Mouse (Mus musculus) spleen, postnatal 14 days (tissue): ENCODE data around the gene Dpp6.

ENCODE experiments used
- DNase-seq, 2 experiments: peaks; one replicate each; pipeline ENCODE4 v3.0.0; 2021 to 2022; ENCODE audit warnings: low spot score in 2 of 2

Dpp6 gene

GRCm38 (mm10) chr5:26969941-26970590, 153.1 kb downstream of the Dpp6 start:
- DNase-seq: no peak

DNA sequence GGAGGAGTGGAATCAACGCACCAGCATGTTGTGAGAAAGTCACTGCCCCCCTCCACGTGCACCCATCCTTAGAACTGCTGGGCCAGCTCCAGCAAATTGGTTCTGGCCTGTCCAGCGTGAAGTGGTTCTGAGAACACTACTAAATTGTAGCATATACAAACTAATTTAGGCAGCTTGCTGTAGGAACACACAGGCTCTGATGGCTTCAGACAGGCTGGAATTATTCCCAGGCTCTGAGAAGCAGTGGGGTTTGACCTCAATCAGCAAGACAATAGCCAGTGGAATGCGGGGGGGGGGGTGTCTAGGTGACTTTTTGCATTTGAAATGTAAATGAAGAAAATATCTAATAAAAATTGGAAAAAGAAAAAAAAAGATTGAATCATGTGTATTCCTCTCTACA, 156.2 kb downstream of the Dpp6 start:
- no peak for DNase-seq

GRCm38 (mm10) chr5:26979348-26979747, 162.3 kb downstream of the Dpp6 start:
- no peak for DNase-seq

- DNase-seq: no peak
These were observed 162.8 kb downstream of the Dpp6 start for GRCm38 (mm10) chr5:26979755-26980154.

DNA sequence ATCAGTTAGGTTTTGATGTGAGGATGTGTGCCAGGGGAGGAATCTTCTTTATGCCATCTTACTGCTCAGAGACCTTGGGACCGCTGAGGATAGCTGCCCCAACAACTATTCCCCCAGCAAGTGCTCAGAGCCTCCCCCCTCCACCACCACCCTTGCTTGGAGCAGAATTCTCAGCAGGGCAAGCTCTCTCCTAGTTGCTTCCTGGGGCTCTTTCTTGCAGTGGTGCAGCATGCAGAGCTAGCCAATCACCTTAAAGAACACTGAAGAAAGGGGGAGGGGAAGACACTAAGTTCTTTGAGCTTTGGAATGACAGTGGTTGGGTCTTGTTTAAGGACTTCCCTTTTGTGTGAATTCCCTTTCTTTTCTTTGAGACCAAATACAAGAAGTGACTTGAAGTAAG, 168.1 kb downstream of the Dpp6 start:
- DNase-seq: no peak

GRCm38 (mm10) chr5:26991587-26991986, 174.6 kb downstream of the Dpp6 start:
- DNase-seq: no peak

GRCm38 (mm10) chr5:27003537-27003936, 186.5 kb downstream of the Dpp6 start:
- DNase-seq: no peak

DNA sequence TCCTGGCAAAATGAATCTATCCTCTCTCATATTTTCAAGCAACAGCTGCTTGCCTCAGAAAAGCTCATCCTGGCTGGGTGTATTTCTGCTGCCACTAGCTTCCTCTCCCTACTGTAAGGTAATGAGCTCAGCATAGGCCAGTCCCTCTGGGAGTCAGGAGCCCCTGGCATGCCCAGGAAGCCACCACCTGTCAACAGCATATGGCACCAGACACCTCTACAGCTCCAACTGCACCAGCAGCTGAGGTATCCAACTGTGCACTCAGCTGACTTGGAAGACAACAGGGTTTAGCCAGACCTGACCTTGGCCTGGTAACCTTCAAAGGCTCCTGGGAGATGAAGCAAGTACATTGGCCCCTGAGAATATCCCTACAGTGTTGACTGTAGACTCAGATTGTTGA, 192.2 kb downstream of the Dpp6 start:
- no peak for DNase-seq

- DNase-seq: no peak
These were observed 193.6 kb downstream of the Dpp6 start for GRCm38 (mm10) chr5:27010582-27010981.

- no peak for DNase-seq
These were observed 201.4 kb downstream of the Dpp6 start for GRCm38 (mm10) chr5:27018314-27018956.

DNA sequence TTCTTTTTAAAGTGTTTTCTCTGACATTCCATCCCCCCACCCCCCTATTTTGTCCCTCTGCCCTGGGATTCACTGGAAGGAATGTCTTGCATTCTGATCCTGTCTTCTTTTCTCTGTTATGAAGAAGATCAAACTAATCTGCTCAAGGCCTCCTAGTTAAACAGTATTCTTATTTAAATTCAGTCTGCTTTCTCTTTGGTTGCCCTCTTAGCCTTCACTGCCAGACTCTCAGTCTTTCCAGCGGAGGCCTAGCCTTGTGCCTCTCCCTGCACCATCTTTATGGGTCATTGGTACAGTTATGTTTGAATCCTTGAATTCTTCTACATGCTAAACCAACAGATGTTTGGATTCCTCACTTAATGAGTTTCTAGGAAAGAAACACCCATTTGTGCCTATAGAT, 211.6 kb downstream of the Dpp6 start:
- DNase-seq: no peak

DNA sequence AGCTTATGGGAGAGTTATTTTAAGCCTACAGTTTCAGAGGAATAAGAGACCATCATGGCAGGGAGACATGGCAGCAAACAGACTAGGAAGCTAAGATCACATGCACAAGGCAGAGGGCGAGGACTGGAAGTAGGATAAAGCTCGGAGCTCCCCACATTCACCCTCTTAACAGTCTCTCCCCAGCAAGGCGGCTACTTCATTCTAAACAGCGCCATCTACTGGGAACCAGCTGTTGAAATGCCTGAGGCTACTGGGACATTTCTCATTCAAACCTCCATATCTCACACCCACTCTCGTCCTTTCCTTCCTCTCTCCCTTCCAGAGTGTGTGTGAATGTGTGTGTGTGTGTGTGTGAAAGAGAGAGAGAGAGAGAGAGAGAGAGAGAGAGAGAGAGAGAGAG, 212.8 kb downstream of the Dpp6 start:
- DNase-seq: no peak

GRCm38 (mm10) chr5:27034858-27035257, 217.9 kb downstream of the Dpp6 start:
- DNase-seq: no peak

DNA sequence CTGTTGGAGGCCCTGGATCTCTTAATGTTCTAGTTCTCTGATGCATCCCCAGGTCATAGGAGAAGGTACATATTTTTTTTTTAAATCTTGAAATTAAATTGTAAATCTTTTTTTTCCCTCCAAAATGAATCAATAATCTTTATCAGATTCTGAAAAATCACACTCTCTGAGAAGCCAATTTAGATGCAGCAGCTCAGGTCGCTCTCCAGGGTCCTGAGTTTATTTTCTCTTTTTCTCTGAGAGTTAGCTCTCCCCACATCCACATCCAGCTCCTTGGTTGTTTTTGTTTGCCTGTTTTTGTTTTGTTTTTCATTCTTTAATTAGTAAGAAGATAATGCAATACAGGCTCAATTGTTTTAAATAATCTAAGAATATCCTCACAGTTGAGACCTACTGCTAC, 218.3 kb downstream of the Dpp6 start:
- no peak for DNase-seq

DNA sequence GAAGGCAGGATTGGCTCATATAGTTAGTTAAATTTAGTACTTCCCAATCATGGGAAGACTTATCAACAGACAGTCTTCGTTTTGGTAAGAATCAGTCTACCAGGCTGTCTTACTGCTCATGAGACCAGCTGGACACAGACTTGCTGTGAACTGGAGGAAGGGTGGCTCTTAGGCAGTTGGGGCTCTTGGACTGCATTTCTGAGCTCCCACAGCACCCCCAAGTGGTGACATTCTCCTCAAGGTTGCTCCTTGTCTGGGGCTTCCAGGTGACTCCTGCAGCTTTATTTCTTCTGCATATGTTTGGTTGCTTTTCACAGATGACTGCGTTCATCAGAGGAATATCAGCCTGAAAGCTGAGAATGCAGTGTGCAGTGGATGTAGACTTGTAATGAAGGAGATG, 218.9 kb downstream of the Dpp6 start:
- DNase-seq: no peak

GRCm38 (mm10) chr5:27037796-27038195, 220.8 kb downstream of the Dpp6 start:
- DNase-seq: no peak

DNA sequence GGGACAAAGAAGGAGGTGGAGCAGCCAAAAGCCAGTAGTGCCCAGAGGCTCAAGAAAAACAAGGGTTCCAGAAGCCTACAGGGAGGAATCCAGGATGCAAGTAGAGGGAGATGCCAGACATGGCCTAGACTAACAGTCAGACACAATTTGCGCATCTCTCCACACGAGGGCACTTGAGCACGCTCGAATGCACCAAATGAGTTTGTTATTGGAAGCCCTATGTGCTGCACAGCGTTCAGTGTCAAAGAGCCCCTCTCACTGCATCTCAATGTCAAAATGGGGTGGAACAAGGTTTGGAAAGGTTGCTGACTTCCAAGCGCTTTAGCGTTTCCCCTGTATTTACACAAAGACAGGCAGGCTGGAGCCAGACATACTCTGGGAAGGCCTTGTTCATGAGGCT, 231.2 kb downstream of the Dpp6 start:
- no peak for DNase-seq

DNA sequence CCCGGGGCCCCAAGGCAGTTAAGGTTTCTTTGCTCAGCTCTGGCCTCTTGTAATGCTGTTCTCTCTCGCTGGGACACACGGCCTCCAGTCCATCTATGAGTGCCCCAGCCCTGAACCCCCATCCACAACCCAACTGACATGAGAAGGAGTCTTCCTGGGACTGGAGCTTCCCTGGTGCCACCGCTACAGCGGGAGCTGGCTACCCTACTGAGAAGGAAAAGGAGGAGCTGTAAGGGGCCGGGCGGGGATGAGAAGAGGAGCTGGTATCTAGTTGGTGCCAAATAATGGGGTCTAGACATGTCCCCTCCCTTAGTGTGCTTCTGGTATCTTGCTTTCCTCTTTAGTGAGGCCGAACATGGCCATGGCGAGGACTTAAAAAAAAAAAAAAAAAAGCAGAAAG, 231.9 kb downstream of the Dpp6 start:
- DNase-seq: no peak

GRCm38 (mm10) chr5:27049341-27050091, 232.5 kb downstream of the Dpp6 start:
- DNase-seq: no peak

DNA sequence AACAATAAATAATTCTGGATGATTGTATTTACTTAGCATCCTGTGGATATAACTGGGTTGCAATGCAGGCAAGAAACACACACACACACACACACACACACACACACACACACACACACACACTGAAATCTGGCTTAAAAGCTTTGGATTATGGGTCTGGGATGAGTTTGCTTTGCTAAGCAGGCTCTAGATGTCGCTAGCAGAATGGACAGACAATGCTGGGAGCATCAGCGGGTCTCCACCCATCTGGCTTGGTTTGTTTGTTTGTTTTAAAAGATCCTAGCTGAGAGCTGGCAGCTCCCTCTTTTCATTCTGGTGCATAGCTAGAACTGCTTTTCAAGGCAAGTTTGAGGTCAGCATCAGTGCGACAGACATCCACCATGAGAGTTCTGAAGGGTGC, 234.2 kb downstream of the Dpp6 start:
- DNase-seq: no peak

GRCm38 (mm10) chr5:27052441-27052840, 235.4 kb downstream of the Dpp6 start:
- no peak for DNase-seq

DNA sequence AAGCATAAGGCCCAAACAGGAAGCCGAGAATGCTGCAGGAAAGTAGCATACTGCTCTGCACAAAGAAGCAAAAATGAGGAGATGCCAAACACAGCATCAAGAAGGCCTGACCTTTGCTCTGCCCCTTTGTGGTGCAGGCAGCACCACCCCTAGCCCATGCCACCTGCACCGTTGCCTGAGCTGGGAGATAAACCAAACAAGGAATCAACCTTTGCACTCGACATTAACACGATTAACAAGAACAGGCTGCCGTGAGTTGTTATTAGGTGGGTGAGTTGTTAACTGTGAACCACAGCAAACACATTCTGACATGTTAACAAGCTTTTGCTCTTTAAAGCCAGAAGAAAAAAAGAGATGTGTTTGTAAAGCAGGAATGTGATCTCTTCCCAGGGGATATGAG, 239.4 kb downstream of the Dpp6 start:
- DNase-seq: no peak

GRCm38 (mm10) chr5:27060114-27060513, 243.1 kb downstream of the Dpp6 start:
- no peak for DNase-seq
